Mouse (Mus musculus) spleen, postnatal 4 days (tissue): ENCODE data around the gene Pin1.
"Not testable (repeated sequence)": the region's sequence is repeated elsewhere in the genome, so short reads cannot be mapped to it uniquely, and the experiment has no call there.

Source experiments
- DNase-seq, 2 experiments: peaks; one replicate each; pipeline ENCODE4 v3.0.0; 2022; ENCODE audit warnings: low spot score in 2 of 2

Gene Pin1

GRCm38 (mm10) chr9:20662325-20662724, 10.4 kb downstream of the Pin1 start:
- peak; percentile 59 to 84 for DNase-seq

DNA sequence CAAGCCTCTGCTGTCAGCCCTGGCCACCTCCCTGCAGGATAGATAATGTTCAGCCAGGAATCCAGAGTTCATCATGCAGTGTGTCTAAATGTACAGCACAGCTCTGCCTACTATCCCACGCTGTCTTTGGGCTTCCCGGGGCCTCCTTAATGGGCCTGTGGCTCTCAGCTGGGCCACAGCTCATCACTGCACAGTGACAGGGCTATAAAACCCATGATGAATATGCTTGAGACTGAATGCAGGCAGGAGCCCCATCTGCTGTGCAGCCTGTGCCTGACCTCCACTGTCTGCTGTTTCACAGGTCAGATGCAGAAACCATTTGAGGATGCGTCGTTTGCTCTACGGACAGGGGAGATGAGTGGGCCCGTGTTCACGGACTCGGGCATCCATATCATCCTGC, 11.0 kb downstream of the Pin1 start:
- DNase-seq = no peak

DNA sequence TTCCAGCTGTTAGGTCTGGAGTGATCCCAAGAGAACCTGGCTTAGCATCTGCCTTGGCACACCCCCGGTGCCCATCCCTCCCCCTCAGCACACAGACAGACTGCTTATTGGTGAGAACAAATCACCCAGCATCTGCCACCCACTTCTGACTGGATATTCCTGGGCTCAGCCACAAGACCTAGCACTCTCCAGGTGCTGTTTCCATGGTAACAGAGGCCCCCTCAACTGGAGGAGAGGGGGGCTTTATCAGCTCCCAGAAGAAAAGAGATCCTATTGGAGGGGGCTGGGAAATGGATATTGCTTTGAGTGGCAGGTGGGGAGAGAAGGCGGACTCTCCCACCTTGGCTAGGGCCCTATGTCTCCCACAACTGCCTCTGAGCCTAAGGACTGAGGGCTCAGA, 12.1 kb downstream of the Pin1 start:
- DNase-seq = no peak

DNA sequence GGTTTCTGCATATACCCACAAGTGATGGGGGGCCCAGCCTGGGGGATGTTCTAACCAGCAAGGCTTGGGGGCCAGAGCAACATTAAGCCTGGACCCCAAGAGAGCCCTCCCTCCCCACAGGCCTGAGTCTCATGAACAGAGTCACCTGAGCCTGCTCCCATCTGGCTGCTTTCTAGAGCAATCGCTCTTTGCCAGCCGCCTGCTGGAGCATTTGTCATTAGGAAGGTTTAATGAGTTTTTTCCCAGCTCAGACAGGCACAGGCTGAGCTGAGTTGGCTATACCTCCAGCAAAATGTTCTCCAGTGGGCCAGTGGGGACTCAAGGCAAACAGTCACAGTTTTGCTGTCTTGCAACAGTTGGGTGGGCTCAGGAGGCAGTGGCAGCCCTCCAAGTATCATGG, 12.5 kb downstream of the Pin1 start:
- DNase-seq = no peak

- DNase-seq = no peak
Measured at GRCm38 (mm10) chr9:20664982-20665637, 13.2 kb downstream of the Pin1 start.

DNA sequence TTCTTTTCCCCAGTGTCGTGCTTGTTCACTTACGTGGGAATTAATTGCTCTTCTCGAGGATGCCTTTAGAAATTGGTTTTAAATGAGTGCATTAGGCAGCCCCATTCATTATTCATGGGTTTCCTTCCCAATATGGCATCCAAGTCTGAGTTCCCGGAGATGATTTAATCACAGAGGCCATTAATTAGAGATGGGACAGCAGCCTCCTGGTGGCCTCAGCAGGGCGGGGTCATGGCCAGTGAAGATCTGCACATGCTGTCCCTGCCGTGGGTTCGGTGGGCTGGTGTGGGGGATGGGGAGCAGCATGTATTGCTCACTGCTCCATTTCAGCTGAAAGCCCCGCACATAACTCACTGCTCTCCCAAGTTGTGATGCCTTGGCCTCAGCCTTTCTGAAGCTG, 14.0 kb downstream of the Pin1 start:
- DNase-seq = no peak

DNA sequence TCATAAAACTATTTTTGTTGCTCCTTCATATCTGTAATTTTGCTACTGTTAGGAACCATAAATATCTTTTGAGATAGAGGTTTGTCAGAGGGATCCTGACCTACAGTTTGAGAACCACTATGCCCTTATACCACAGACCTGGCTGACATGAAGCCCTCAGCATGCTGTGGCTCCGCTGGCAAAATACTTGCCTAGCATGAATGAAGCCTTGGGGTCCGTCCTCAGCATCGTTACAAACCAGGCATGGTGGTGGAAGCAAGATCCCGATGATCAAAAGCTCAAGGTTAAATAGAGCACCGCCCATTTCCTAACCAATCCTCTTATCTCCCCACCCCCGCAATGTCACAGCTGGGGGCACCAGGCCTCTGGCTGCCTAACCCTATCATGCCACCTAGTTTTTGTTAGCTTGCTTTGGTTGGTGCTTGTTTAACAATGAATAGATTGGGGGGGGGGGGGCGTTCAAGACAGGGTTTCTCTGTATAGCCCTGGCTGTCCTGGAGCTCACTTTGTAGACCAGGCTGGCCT, 14.7 kb downstream of the Pin1 start:
- no peak for DNase-seq

GRCm38 (mm10) chr9:20668065-20668464, 16.2 kb downstream of the Pin1 start:
- DNase-seq = no peak

- DNase-seq = no peak
Measured at GRCm38 (mm10) chr9:20672047-20672446, 20.2 kb downstream of the Pin1 start.

DNA sequence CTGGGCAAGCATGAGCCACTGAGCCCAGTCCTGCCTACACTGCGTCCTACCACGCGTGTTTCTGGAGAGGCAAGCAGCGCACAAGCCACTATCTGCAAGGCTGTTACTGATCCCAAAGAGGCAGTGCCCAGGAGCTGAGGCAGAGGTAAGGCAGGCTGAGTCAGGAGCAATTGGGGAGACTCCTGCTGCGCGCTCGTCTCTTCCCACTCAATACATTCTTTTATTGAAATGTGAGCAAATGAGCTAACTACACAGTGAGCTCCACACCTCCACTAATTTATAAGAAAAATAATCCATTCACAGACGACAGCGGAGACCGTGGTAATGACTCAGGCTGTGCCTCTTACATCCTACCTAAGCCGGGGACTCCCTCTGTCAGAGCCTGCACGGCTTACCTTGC, 26.0 kb downstream of the Pin1 start:
- DNase-seq = no peak

DNA sequence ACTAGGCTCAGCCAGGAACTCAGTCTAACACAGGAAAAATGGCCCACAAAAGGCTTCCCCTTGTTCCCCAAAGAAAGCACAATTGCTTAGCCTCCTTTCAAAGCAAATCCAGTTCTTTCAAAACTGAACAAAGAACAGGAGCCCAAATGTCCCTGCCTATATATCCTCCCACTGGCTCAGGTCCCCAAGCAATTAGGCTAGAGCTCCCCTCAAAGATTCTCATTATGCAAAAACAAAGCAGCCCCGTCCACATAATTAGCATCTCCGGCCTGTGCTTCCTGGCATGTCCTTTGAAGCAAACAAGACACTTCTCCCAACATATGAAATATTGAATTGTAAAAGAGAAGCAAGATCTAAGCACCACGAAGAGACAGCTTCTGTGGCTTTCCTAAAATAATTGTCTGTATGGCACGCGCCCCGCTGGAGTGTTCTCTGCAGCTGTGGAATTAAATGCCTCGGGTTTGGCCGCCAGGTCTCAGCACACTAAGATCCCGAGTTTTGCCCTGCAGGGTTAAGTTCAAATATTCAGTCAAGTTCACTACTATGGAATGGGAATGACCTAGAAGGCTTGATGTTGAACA, 28.6 kb downstream of the Pin1 start:
- DNase-seq = no peak

- DNase-seq = no peak
Measured at GRCm38 (mm10) chr9:20681546-20682388, 29.9 kb downstream of the Pin1 start.

- no peak for DNase-seq
Measured at GRCm38 (mm10) chr9:20682389-20682722, 30.5 kb downstream of the Pin1 start.

DNA sequence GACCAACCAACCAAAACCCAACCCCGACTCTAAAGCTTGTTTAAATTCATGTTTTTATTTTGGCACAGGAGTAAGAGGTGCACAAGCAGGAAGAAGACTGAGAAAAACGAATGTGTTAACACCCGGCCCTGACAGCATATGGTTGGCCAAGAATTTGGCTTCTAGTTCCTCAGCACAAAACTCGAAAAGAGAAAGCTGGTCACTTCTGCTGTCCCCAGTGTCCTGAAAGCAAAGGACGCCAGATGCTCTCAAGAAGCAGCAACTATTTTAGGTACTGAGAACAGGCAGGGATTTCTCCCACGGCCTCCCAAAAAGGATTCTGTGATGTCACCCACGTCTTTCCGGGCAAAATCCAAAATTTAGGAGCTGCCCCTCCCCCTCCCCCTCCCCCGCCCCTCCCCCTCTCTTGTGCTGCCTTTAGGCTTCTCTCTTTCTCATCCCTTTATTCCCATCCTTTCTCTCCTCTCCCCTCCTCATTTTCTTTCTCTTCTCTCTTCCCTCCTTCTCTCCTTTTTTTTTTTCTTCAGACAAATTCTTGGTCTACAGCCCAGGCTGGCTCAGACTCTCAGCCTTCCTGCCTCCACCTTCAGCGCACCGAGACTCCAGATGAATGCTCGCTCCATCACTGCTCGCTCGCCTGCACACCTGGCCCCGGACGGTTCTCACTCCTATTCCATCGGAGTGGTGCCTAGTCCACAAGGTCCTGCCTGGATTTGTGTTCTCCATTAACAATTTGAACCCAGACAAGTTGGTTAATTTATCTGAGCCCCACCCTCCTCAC, 33.4 kb downstream of the Pin1 start:
- no peak for DNase-seq

- DNase-seq = no peak
Measured at GRCm38 (mm10) chr9:20689403-20689802, 37.5 kb downstream of the Pin1 start.

DNA sequence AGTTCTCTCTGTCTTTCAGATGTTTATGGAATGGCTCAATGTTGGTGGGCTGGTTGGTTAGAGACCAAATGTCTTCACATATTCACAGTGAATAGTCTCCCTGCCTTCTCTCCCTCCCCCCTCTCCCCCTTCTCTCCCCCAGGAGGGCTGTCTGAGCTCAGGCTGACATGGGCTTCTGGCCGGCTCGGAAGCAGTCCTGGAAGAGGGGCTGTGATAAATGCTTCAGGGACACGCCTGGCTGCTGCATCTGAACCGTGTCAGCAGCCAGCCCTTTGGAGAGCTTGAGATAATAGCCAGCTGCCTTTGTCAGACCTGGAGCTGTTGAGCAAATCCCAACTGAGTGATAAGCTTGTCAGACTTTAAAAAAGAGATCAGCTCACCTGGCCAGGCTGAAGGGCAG, 38.0 kb downstream of the Pin1 start:
- DNase-seq = no peak

- not testable (repeated sequence) for DNase-seq
Measured at GRCm38 (mm10) chr9:20690449-20690848, 38.6 kb downstream of the Pin1 start.

GRCm38 (mm10) chr9:20692863-20693262, 41.0 kb downstream of the Pin1 start:
- no peak for DNase-seq

DNA sequence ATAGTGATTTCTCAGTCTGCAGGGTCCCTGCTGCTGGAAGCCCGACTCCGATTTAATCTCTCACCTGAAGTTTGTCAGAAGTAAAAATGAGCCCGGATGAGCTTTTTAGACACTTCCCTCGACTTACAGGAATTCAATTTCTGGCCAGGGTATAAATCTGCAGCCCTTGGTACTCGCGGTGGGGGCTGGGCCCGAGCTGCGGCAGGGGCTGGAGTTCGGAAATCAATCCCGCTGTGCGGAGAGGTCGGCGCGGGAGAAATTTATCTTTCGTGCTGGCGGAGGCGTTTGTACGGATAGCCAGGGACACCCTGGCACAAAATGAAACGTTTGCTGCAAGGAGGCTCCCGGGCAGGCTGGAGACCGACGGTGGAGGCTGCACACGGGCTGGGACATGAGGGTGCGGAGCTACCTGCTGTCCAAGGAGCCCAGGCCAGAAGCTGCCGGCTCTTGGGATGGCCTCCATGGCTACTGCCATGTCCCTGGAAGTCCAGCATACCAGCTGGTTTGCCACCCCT, 42.9 kb downstream of the Pin1 start:
- no peak for DNase-seq

GRCm38 (mm10) chr9:20696107-20696712, 44.3 kb downstream of the Pin1 start:
- no peak for DNase-seq

- DNase-seq = no peak
Measured at GRCm38 (mm10) chr9:20697466-20697865, 45.6 kb downstream of the Pin1 start.
